Mouse (Mus musculus) liver, embryonic 12.5 days (tissue): ENCODE results near the gene Fmo2. TPM values are rescaled to one million over a fixed set of nuclear protein-coding genes. Genes with fewer than 3 reads are reported as not detected.

ENCODE experiments used
- ATAC-seq: fragments of 200-750 bp; cut with Nextera tagmentation; 2 replicates; pipeline ENCODE4 v1.8.0; 2017; ENCODE audit warnings: moderate number of reproducible peaks, mild to moderate bottlenecking, moderate library complexity
- H3K27ac ChIP-seq: fragments of 300-500 bp; sonication (generic); 2 replicates; pipeline ENCODE4 v1.5.1; 2016; ENCODE audit warnings: mild to moderate bottlenecking
- H3K27me3 ChIP-seq: fragments of 300-500 bp; sonication (generic); replicated peaks from 2 replicates; pipeline ENCODE4 v1.6.1; 2016; ENCODE audit warnings: mild to moderate bottlenecking, moderate library complexity
- H3K36me3 ChIP-seq: fragments of 300-500 bp; sonication (generic); 2 replicates; pipeline ENCODE4 v1.6.1; 2016; ENCODE audit warnings: mild to moderate bottlenecking, moderate library complexity
- H3K4me1 ChIP-seq: fragments of 300-500 bp; sonication (generic); 2 replicates; pipeline ENCODE4 v1.6.1; 2016
- H3K4me2 ChIP-seq: fragments of 300-500 bp; sonication (generic); 2 replicates; pipeline ENCODE4 v1.6.1; 2016; ENCODE audit warnings: mild to moderate bottlenecking, moderate library complexity
- H3K4me3 ChIP-seq: fragments of 300-500 bp; sonication (generic); 2 replicates; pipeline ENCODE4 v1.5.1; 2016; ENCODE audit warnings: mild to moderate bottlenecking, moderate library complexity
- H3K9ac ChIP-seq: fragments of 300-500 bp; sonication (generic); 2 replicates; pipeline ENCODE4 v1.6.1; 2016; ENCODE audit warnings: mild to moderate bottlenecking, moderate library complexity
- H3K9me3 ChIP-seq: fragments of 300-500 bp; sonication (generic); replicated peaks from 2 replicates; pipeline ENCODE4 v1.6.1; 2016; ENCODE audit warnings: mild to moderate bottlenecking, moderate library complexity
- WGBS: fragments of 180-500 bp; shearing (Covaris S2); methylation state at CpG from one replicate; pipeline ENCODE4 v1.1.7; 2016; ENCODE audit not compliant: insufficient replicate concordance; 5-methylcytosine and 5-hydroxymethylcytosine counted together
- polyA plus RNA-seq: library from polyadenylated mRNA; unstranded; fragments of >200 nt; fragmentation: Nextera tagmentation; extraction: Ambion mirVana; gene quantifications from 2 replicates; pipeline ENCODE4 v1.2.1, GENCODE M21; 2016

Fmo2 gene
- polyA plus RNA-seq, 1 experiment from 2014 or later = 0.07 TPM

DNA sequence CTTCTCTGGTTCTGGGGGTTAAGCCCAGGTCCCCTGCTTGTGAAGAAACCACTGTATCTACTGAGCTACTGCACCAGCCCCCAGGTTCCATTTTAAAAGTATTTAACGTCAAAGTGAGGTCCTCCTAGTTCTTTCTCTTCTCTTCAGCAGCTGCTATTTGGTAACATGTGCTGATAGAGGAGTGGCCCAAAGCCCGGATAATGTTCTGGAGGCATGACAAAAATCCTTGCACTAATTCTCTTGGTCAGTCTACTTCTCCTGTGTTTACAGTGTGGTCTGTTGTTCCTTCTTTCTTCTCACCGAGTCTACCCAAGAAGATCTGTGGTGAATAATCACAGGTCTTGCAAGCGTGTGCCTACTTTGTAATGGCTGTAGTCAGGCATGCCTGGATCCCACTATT, 15.8 kb downstream of the Fmo2 start:
- no peak for ATAC-seq
- H3K9me3 ChIP-seq = no peaks in the 10 kb centered on the region

DNA sequence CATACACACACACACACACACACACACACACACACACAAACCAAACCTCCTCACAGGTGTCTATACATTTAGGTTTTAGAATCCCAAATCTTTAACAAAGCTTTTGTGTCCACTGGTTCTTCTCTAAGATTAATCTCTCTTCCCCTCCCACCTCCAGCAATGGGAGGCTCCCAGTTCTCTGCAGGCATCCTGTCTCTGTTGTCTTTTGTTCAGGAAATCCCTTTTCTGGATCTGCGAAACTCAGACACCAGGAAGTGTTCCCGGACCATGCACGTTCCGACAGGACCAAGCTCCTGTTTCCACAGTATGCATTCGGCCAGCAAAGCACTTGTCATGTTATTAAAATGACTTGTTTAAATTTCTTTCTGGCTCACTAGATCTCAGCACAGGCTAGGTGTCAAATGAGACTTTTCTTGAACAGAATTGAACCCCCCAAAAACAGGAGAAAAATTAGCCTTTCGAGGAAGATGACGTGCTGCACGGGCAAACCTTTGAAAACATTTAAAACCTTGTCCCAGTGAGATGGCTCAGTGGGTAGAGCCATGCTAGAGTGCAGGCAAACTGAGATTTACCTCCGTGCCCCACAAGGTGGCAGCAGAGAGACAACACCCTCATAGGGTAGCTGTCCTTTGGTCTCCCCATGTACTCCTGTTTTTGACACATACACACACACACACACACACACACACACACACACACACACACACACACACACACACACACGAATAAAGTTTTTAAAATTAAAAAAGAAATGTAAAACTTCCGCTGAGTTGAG, 18.7 kb downstream of the Fmo2 start:
- Histone ChIP-seq H3K9ac (no peak overlapping the region), H3K36me3 (no peaks in the 10 kb centered on the region), H3K27ac (no peak overlapping the region), H3K4me1 (no peaks in the 10 kb centered on the region), H3K4me2 (no peak overlapping the region), H3K9me3 (no peaks in the 10 kb centered on the region), H3K27me3 (no peaks in the 10 kb centered on the region), H3K4me3 (no peak overlapping the region)
- WGBS = 38% methylated on average over 11 of the region's 11 CpGs
- 0 out of 2 replicates have a peak, but pooled peaks have one; percentile 47 for ATAC-seq

More for the DNA sequence above, 15.8 kb downstream of the Fmo2 start:
- Histone ChIP-seq H3K4me1 (no peaks in the 10 kb centered on the region), H3K9ac (no peak overlapping the region), H3K36me3 (no peaks in the 10 kb centered on the region), H3K27me3 (no peaks in the 10 kb centered on the region), H3K27ac (no peak overlapping the region), H3K4me3 (no peak overlapping the region), H3K4me2 (no peak overlapping the region)
- 61% methylated on average over 4 of the region's 4 CpGs for WGBS

DNA sequence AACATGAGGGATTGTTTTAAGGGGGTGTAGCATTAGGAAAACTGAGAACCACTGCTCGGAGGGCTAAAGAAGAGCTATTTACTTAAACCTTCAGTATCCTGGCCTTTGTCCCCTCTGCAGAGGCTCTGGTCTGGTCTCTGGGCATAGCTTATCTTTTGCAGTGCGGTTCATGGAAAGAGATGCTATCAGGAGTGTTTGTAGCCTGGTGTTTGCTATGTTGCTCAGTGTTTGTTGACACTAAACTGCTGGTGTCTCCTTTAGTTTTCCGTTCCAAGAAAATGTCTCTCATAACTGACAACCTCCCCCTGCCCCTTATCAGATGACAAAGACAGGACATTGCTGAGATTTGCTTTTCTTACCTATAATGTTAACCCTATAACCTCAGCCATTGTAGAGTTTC, 23.4 kb downstream of the Fmo2 start:
- no peak for ATAC-seq
- Histone ChIP-seq H3K36me3 (no peaks in the 10 kb centered on the region), H3K27me3 (no peaks in the 10 kb centered on the region), H3K4me3 (no peak overlapping the region), H3K4me1 (peaks cover 7% of the 10 kb centered on the region), H3K9ac (no peak overlapping the region), H3K4me2 (no peak overlapping the region), H3K9me3 (no peaks in the 10 kb centered on the region), H3K27ac (no peak overlapping the region)
- WGBS = 40% methylated on average over 3 of the region's 3 CpGs

DNA sequence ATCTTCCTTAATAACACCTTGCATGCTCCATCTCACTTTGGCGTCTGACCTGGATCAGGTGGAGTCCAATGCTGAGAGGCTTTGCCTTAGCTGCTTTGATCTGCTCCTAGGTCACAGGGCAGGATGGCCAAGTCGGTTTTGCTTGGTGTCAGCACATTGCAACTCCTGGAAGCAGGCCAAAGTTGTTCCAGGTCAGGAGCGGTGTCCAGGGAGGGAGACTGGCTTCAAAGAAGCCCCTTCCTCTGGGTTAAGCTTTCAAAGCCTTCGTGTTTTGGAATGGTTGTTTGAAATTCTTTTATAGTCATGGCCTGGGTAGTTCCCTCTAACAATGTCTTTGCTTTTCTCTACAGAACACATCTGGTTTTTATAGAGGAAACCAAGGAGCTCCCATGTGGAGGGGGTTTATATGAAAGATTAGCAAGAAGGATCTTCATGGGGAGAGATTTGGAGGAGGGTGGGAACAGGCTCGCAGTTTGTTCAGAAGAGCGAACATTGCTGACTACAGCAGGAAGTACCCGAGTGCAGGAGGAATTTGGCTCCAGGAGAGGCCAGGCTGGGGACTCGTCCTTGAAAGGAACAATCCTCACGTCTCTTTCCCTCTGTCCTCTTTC, 26.7 kb downstream of the Fmo2 start:
- Histone ChIP-seq H3K36me3 (no peaks in the 10 kb centered on the region), H3K27me3 (no peaks in the 10 kb centered on the region), H3K9ac (no peak overlapping the region), H3K4me3 (no peak overlapping the region), H3K9me3 (no peaks in the 10 kb centered on the region), H3K27ac (no peak overlapping the region), H3K4me1 (peaks cover 11% of the 10 kb centered on the region), H3K4me2 (no peak overlapping the region)
- WGBS = 51% methylated on average over 9 of the region's 9 CpGs
- no peak for ATAC-seq

DNA sequence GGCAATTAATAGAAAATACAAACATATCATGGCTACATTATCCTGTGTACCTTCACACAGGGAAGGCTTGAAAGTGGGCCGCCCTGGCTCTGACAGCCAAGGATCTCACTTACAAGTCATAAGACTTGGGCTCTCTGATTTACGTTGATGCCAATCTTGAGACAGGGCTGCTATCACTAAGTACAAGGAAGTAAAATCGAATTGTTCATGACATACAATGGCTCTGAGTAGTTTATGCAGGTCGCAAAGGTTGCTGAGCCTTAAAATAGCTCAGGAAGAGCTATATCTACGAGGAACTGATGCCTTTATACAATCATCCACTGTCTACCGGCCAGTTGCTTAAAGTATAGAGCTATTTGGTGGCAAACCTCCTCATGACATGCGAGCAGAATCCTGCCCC, 27.5 kb downstream of the Fmo2 start:
- H3K4me2 ChIP-seq = no peak overlapping the region
- peaks cover 17% of the 10 kb centered on the region for H3K4me1 ChIP-seq
- no peak overlapping the region for H3K9ac ChIP-seq
- H3K4me3 ChIP-seq = no peak overlapping the region
- no peak overlapping the region for H3K27ac ChIP-seq
- H3K36me3 ChIP-seq = no peaks in the 10 kb centered on the region
- no peak for ATAC-seq
- no peaks in the 10 kb centered on the region for H3K9me3 ChIP-seq
- H3K27me3 ChIP-seq = no peaks in the 10 kb centered on the region
- 64% methylated on average over 7 of the region's 7 CpGs for WGBS

DNA sequence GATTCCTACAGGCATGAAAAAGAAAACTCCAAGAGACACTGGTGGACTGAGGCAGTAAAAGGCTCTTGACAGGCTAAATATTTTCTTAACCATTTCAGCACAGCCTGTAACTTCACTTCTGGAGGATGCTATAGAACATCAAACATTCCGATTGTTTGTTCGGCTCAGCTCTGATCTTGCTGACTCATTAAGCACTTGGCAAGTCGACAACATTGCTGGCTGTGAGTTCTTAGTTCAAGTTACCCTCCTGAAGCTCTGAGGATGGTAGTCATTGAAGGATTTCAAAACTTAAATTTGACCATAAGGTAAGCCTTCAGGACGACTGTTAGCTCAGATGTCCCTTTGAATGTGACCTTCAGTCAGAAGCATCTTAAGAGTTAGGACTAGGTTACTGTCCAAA, 31.1 kb downstream of the Fmo2 start:
- Histone ChIP-seq H3K4me3 (no peak overlapping the region), H3K36me3 (no peaks in the 10 kb centered on the region), H3K9ac (no peak overlapping the region), H3K27ac (no peak overlapping the region), H3K4me1 (peaks cover 25% of the 10 kb centered on the region), H3K9me3 (no peaks in the 10 kb centered on the region), H3K4me2 (no peak overlapping the region), H3K27me3 (no peaks in the 10 kb centered on the region)
- no peak for ATAC-seq
- WGBS = 73% methylated on average over 4 of the region's 4 CpGs

DNA sequence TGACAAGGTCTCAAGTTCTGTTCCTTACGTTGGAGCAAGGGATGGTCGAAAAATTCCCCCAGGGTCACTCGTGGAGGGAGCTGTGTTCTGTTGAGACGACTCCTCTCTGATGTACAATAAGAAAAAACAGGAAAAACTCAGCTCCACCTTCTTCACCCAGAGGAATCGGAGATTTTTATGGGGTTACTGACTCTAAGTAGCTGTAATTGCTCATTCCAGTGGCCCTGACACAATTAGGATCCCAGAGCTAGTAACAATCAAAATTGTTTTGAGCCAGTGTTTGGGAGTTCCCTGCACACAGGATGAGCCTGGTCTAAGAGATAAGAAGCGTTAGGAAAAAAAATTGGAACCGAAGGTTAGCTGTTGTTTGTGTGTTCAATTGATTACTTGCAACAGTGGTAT, 32.2 kb downstream of the Fmo2 start, which contains the start of gene Fmo1:
TSS of gene Fmo1 (minus strand) at position 331 of the 402 bp plus-strand sequence.
- Histone ChIP-seq H3K4me3 (no peak within 1 kb of the TSS), H3K4me2 (peak within 1 kb of the TSS; percentile 31), H3K27me3 (no peaks in the 10 kb centered on the region), H3K36me3 (no peaks in the 10 kb centered on the region), H3K27ac (no peak within 1 kb of the TSS), H3K9me3 (no peaks in the 10 kb centered on the region), H3K9ac (no peak within 1 kb of the TSS), H3K4me1 (peaks cover 17% of the 10 kb centered on the region)
- 20% methylated on average over 7 of the region's 7 CpGs for WGBS
- peak; percentile 73 for ATAC-seq

DNA sequence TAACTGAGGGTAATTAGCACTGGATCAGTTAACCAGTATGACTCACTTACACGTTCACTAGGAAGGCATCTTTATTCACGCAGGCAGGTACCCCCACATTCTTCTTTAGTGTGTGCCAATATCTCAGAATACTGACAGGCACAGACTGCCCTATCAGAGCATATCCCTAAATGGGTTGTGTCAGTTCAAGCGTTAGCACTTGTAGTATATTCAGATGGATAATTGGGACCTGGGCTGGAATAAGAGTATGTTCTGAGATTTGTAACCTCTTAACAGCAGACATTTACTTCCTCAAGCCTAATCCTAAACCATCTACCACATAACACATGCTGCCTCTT, 33.1 kb downstream of the Fmo2 start:
- 43% methylated on average over 3 of the region's 3 CpGs for WGBS
- Histone ChIP-seq H3K9me3 (no peaks in the 10 kb centered on the region), H3K27ac (no peak overlapping the region), H3K4me1 (peaks cover 17% of the 10 kb centered on the region), H3K4me3 (no peak overlapping the region), H3K4me2 (no peak overlapping the region), H3K9ac (no peak overlapping the region), H3K36me3 (no peaks in the 10 kb centered on the region), H3K27me3 (no peaks in the 10 kb centered on the region)
- ATAC-seq = no peak

DNA sequence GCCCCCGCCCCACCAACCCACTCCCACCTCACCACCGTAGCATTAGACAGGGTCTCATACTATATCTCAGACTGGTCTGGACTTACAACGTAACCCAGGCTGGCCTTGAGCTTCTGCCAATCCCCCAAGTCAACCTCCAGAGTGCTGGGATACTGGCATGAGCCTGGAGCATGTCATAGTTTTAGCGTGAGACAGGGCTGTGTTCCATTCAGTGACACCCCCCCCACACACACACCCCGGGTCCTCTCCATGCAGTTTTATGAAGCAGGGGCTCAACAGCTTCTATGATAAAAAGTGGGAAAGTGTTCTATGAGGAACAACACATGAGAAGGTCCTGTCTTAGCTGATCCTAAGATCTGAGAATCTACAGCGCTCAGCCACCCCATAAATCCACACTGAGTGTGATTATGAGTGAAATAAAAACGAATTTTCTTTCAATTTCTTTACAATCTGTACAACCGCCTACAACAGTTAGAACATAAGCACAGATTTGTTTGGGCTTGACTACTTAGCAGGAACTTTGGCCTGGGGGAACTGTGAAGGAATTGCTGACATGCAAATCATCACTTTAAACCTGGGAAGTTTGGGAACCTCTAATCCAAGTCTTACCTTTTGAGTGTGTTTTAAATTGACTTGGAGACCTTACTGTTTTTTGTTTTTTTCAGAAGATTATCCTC, 33.6 kb downstream of the Fmo2 start:
- Histone ChIP-seq H3K4me3 (no peak overlapping the region), H3K4me1 (peaks cover 17% of the 10 kb centered on the region), H3K9me3 (no peaks in the 10 kb centered on the region), H3K4me2 (no peak overlapping the region), H3K36me3 (no peaks in the 10 kb centered on the region), H3K27ac (no peak overlapping the region), H3K27me3 (no peaks in the 10 kb centered on the region), H3K9ac (no peak overlapping the region)
- no peak for ATAC-seq
- 71% methylated on average over 8 of the region's 8 CpGs for WGBS

DNA sequence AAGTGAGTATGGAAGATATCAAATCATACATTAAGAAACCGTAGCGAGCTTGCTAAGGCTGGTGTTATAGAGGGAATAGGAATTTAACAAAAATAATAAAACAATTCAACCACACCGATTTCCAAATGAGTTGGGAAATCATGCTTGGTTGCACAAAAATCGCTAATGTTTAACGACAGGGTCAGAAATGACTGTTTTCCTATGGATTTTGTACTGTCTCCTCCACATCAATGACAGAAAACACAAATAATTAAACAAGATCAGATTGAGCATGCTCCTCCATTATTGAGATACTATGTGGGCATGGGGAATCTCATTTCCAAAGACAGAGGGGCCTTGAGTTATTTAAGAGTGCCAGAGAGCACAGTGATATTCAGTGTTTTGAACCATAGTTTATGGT, 34.2 kb downstream of the Fmo2 start:
- no peaks in the 10 kb centered on the region for H3K27me3 ChIP-seq
- no peak for ATAC-seq
- no peak overlapping the region for H3K4me2 ChIP-seq
- no peak overlapping the region for H3K27ac ChIP-seq
- no peak overlapping the region for H3K9ac ChIP-seq
- H3K36me3 ChIP-seq = no peaks in the 10 kb centered on the region
- 80% methylated on average over 5 of the region's 5 CpGs for WGBS
- no peak overlapping the region for H3K4me3 ChIP-seq
- H3K4me1 ChIP-seq = peaks cover 19% of the 10 kb centered on the region
- no peaks in the 10 kb centered on the region for H3K9me3 ChIP-seq

DNA sequence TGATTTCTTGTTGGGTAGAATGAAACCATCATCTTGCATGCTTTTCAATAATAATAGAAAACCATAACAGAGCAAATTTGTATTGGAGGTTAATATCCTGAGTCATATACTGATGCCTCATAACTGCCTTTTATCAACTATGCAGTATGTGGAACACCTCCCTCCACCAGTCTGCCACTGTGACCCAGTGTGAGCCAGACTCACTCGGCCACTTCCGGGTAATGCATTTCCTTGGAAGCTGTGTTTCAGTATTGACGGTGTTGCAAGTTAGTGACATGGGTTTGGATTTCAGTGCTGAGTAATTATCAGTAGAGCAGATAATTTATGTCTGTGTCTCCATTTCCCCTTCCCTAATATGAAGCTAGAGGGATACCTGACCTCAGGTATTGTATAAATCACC, 34.9 kb downstream of the Fmo2 start:
- Histone ChIP-seq H3K4me1 (peaks cover 25% of the 10 kb centered on the region), H3K4me2 (no peak overlapping the region), H3K27me3 (no peaks in the 10 kb centered on the region), H3K27ac (no peak overlapping the region), H3K9ac (no peak overlapping the region), H3K36me3 (no peaks in the 10 kb centered on the region), H3K4me3 (no peak overlapping the region), H3K9me3 (no peaks in the 10 kb centered on the region)
- no peak for ATAC-seq
- WGBS = 62% methylated on average over 3 of the region's 3 CpGs

DNA sequence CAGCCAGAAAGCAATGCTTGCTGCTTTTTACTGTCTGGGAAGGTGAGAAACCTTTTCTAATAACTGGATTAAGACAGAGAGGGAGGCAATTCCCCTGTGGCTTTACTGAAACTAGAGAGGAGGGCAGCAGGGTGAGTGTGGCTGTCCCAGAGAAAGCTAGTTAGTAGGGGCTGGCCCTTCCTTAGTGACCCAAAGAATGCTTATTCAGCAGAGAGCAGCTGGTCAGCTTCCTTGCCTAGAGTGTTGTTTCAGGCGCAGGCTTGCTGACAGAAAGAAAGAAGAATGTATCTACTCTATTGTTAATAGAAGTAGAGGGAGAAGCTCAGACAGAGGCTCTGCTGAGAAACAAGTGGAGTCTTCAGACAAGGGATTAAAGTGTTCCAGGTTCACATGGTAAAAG, 36.2 kb downstream of the Fmo2 start:
- Histone ChIP-seq H3K4me1 (peaks cover 25% of the 10 kb centered on the region), H3K27ac (no peak overlapping the region), H3K36me3 (no peaks in the 10 kb centered on the region), H3K9ac (no peak overlapping the region), H3K27me3 (no peaks in the 10 kb centered on the region), H3K9me3 (no peaks in the 10 kb centered on the region), H3K4me2 (no peak overlapping the region), H3K4me3 (no peak overlapping the region)
- ATAC-seq = no peak
- WGBS = 35% methylated on average over 1 of the region's 1 CpGs
